Mouse (Mus musculus) cerebellum, adult 11 months (tissue): ENCODE data around the gene Scgb1b11.
"Not testable (repeated sequence)": the region's sequence is repeated elsewhere in the genome, so short reads cannot be mapped to it uniquely, and the experiment has no call there.

ENCODE experiments used
- DNase-seq: peaks from one replicate; pipeline ENCODE4 v3.0.0; 2022

The Scgb1b11 gene

DNA sequence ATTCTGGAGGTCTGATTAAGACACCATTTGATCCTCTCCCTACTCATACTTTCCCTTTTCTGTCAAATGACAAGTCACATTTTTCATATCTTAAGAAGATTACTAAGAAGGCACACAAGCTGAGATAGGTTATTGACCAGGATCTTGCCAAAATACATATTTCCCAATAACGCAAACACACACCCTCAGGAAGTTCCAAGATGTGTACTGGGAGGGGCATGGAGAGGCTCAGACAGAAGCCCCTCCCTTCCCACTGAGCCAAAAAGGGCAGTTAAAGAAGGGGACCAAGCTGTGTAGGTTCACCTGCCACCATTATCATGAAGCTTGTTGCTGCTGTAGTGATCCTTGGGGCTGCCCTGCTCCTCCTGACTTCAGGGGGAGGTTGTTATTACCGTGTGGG lies at the start of gene Scgb1b11:
Gene Scgb1b11, plus strand, starts transcription at position 301 of the 400 bp plus-strand sequence.
- not testable (repeated sequence) for DNase-seq

DNA sequence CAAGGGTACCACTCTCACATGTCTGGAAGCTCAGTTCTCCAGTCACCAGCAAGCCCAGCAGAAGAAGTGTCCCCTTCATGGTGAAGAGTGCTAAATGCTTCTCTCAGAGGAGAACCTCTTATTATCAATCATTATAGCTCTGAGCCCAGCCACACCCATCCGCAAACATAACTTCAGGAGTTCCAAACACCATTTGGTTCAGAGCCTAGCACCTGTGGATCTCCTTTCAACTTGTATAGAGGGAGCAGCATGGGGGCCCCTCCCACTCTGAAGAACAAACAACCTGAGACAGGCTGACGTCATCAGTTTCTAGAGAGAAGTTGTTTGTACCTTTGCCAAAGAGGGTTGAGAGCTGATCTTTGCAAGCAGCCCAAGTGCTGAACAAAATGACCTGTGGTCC lies 11.6 kb upstream of the Scgb1b11 start, which contains the start of gene Scgb2b11:
Gene Scgb2b11, minus strand, starts transcription at position 101 of the 400 bp plus-strand sequence.
- not testable (repeated sequence) for DNase-seq
